In the genomic region with DNA sequence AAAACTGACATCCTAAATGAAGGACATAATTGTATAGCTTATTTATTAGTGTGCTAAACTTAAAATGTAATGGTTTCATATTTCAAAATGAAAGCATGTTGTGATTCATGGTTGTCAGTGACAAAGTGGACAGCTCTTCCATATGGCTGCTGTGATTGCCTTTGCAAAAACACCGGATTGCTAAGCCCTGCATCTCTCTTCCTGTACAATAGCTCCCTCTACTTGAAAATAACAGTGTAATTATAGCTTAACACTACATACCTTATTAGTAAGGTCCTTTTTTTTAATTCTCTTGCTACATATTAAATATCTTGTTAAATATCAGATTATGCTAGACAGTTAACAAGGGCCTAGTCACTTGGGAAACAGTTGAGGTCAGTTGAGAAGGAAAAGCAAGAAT, we compare ENCODE assay signal across 22 mouse cellular contexts.
DNase-seq lines count a peak whose midpoint lies in the region; ATAC-seq and TF ChIP-seq lines count a peak whose summit lies in the region.
"Had no signal": no experiment of that assay in that cellular context is flagged by ENCODE, and none has a peak within 500 bp of the region (broad histone marks: within the 10 kb centered on the region; RNA-seq: fewer than 3 reads in every experiment).

No protein-coding gene starts in this region.

- peak; percentile 8 for TF ChIP-seq RAD21 in CH12.LX (IDR thresholded peaks at IDR 0.05; ENCODE audit: low read depth, low read length)

- H3K4me3 ChIP-seq in heart, adult 2 months = no peak overlapping the region
- no peak overlapping the region for H3K4me3 ChIP-seq in heart, embryonic 12.5 days
- H3K4me3 ChIP-seq in left cerebral cortex, adult 2 months = no peak overlapping the region
- H3K4me3 ChIP-seq in CH12.LX (replicated peaks in 1 of 3; ENCODE audit: low read depth in 2 of 3, low read length in 2 of 3, poor library complexity in 1 of 3) = no peak overlapping the region
- H3K4me3 ChIP-seq: embryonic facial prominence, embryonic 13.5 days; heart, embryonic 15.5 days; hindbrain, embryonic 12.5 days; limb, embryonic 10.5 days; liver, embryonic 12.5 days; megakaryocyte, embryonic 14.5 days; neural tube, embryonic 13.5 days had no signal

- no peaks in the 10 kb centered on the region for H3K36me3 ChIP-seq in heart, adult 2 months (ENCODE audit: control insufficient read depth, insufficient read depth, low read length)
- H3K36me3 ChIP-seq in heart, embryonic 12.5 days = no peaks in the 10 kb centered on the region
- no peaks in the 10 kb centered on the region for H3K36me3 ChIP-seq in CH12.LX (replicated peaks in 1 of 2; ENCODE audit: control insufficient read depth in 1 of 2, insufficient read depth in 1 of 2, low read length in 1 of 2)
- H3K36me3 ChIP-seq: embryonic facial prominence, embryonic 13.5 days; G1E; heart, embryonic 15.5 days; hindbrain, embryonic 12.5 days; limb, embryonic 10.5 days; liver, embryonic 12.5 days; neural tube, embryonic 13.5 days had no signal

- no peak overlapping the region for H3K4me2 ChIP-seq in heart, embryonic 12.5 days
- no peak overlapping the region for H3K4me2 ChIP-seq in CH12.LX (ENCODE audit: insufficient read depth, low read depth, poor library complexity, severe bottlenecking)
- H3K4me2 ChIP-seq: embryonic facial prominence, embryonic 13.5 days; heart, embryonic 15.5 days; hindbrain, embryonic 12.5 days; liver, embryonic 12.5 days; neural tube, embryonic 13.5 days had no signal

- H3K9me3 ChIP-seq in heart, embryonic 12.5 days (replicated peaks) = no peaks in the 10 kb centered on the region
- H3K9me3 ChIP-seq in CH12.LX (replicated peaks; ENCODE audit: low read length) = no peaks in the 10 kb centered on the region
- H3K9me3 ChIP-seq: embryonic facial prominence, embryonic 13.5 days; heart, embryonic 15.5 days; hindbrain, embryonic 12.5 days; limb, embryonic 10.5 days; liver, embryonic 12.5 days; megakaryocyte, embryonic 14.5 days; neural tube, embryonic 13.5 days had no signal

- WGBS in heart, adult 2 months = 30% methylated on average over 1 of the region's 1 CpGs
- 57% methylated on average over 1 of the region's 1 CpGs for WGBS in heart, embryonic 12.5 days

- H3K79me2 ChIP-seq in heart, adult 2 months (replicated peaks; ENCODE audit: control insufficient read depth, insufficient read depth, low read length) = no peaks in the 10 kb centered on the region
- no peaks in the 10 kb centered on the region for H3K79me2 ChIP-seq in CH12.LX (replicated peaks; ENCODE audit: control insufficient read depth, extremely low read depth, insufficient read depth, poor library complexity, severe bottlenecking)

- TF ChIP-seq EP300 in heart, adult 2 months (IDR thresholded peaks at IDR 0.05; ENCODE audit: insufficient read depth, low read depth, low read length) = no peak
- no peak for TF ChIP-seq EP300 in CH12.LX (IDR thresholded peaks at IDR 0.05; ENCODE audit: low read length)

- dilution Hi-C loops in CH12.LX (cut with MboI; ENCODE audit: extremely low pct_ligation_motif_present, extremely low pct_unique_long_range_greater_than_20kb, low sequenced_read_pairs) = no loop called here

- H3K27ac ChIP-seq in heart, adult 2 months = no peak overlapping the region
- no peak overlapping the region for H3K27ac ChIP-seq in heart, embryonic 12.5 days (ENCODE audit: poor library complexity, severe bottlenecking)
- no peak overlapping the region for H3K27ac ChIP-seq in left cerebral cortex, adult 2 months
- H3K27ac ChIP-seq in CH12.LX (ENCODE audit: insufficient read depth, low read depth) = no peak overlapping the region
- H3K27ac ChIP-seq: embryonic facial prominence, embryonic 13.5 days; heart, embryonic 15.5 days; hindbrain, embryonic 12.5 days; limb, embryonic 10.5 days; liver, embryonic 12.5 days; neural tube, embryonic 13.5 days had no signal

- TF ChIP-seq CTCF in heart, adult 2 months (IDR thresholded peaks at IDR 0.05) = peak; percentile 59
- TF ChIP-seq CTCF in left cerebral cortex, adult 2 months (IDR thresholded peaks at IDR 0.05) = peak; percentile 42
- no peak for TF ChIP-seq CTCF in CH12.LX (conservative IDR thresholded peaks at IDR 0.05 in 1 of 2, IDR thresholded peaks at IDR 0.05 in 1 of 2; ENCODE audit: low read depth in 2 of 2, low read length in 2 of 2)

- H3K27me3 ChIP-seq in heart, adult 2 months (ENCODE audit: control insufficient read depth, insufficient read depth, low read length) = no peaks in the 10 kb centered on the region
- no peaks in the 10 kb centered on the region for H3K27me3 ChIP-seq in heart, embryonic 12.5 days (replicated peaks)
- no peaks in the 10 kb centered on the region for H3K27me3 ChIP-seq in CH12.LX (replicated peaks)
- H3K27me3 ChIP-seq: embryonic facial prominence, embryonic 13.5 days; heart, embryonic 15.5 days; hindbrain, embryonic 12.5 days; liver, embryonic 12.5 days; megakaryocyte, embryonic 14.5 days; neural tube, embryonic 13.5 days had no signal

- TF ChIP-seq POLR2A in heart, adult 2 months (IDR thresholded peaks at IDR 0.05; ENCODE audit: insufficient read depth, low read depth, low read length) = no peak
- no peak for TF ChIP-seq POLR2A in CH12.LX (IDR thresholded peaks at IDR 0.05; ENCODE audit: low read depth, low read length)

- no peak for DNase-seq in heart, adult 2 months
- DNase-seq in left cerebral cortex, adult 2 months (ENCODE audit: extremely low spot score in 1 of 2, low spot score in 2 of 2) = no peak
- no peak for DNase-seq in left cerebral cortex, adult 18-20 months (ENCODE audit: low spot score in 2 of 2)
- DNase-seq in CH12.LX (ENCODE audit: extremely low read depth) = no peak
- peak; percentile 47 for DNase-seq in brain, adult 2 months (ENCODE audit: low read depth, low spot score)
- DNase-seq in embryo, embryonic 11 days = no peak
- DNase-seq in left cerebral cortex, postnatal 36 days (ENCODE audit: low spot score in 2 of 2) = no peak
- DNase-seq: adrenal gland, postnatal 10 days; cerebellum, adult 8-10 months; kidney, adult 8-10 months; kidney, postnatal 36 days; right cerebral cortex, postnatal 14 days; thymus, postnatal 4 days had no signal

- in situ Hi-C loops in CH12.LX (cut with MboI; ENCODE audit: low pct_ligation_motif_present, low pct_unique_long_range_greater_than_20kb, low sequenced_read_pairs) = no loop called here

- intact Hi-C loops in heart, adult 2 months (cut with DNase I) = no loop called here
- intact Hi-C loops in left cerebral cortex, adult 2 months (cut with DNase I) = no loop called here
- intact Hi-C loops in left cerebral cortex, postnatal 36 days (cut with DNase I) = no loop called here

- H3K9ac ChIP-seq in heart, adult 2 months (ENCODE audit: low read depth, low read length) = no peak overlapping the region
- no peak overlapping the region for H3K9ac ChIP-seq in heart, embryonic 12.5 days
- H3K9ac ChIP-seq in CH12.LX (ENCODE audit: insufficient read depth, low read depth) = no peak overlapping the region
- H3K9ac ChIP-seq: embryonic facial prominence, embryonic 13.5 days; heart, embryonic 15.5 days; hindbrain, embryonic 12.5 days; liver, embryonic 12.5 days; neural tube, embryonic 13.5 days had no signal

- H3K4me1 ChIP-seq in heart, adult 2 months (ENCODE audit: control insufficient read depth, insufficient read depth, low read length) = no peaks in the 10 kb centered on the region
- H3K4me1 ChIP-seq in heart, embryonic 12.5 days (replicated peaks) = peaks cover 5% of the 10 kb centered on the region; the same call in 1 of the 2 replicates
- no peaks in the 10 kb centered on the region for H3K4me1 ChIP-seq in CH12.LX (ENCODE audit: control insufficient read depth in 1 of 2, insufficient read depth in 2 of 2)
- H3K4me1 ChIP-seq: hindbrain, embryonic 12.5 days; liver, embryonic 12.5 days; megakaryocyte, embryonic 14.5 days; neural tube, embryonic 13.5 days had no signal

- no peak for ATAC-seq in heart, embryonic 12.5 days (ENCODE audit: insufficient number of reproducible peaks, low FRiP score)
- ATAC-seq: liver, embryonic 12.5 days had no signal

TF ChIP-seq in CH12.LX, 34 proteins besides CTCF, POLR2A, EP300 and RAD21:
- TF ChIP-seq CHD1 (IDR thresholded peaks at IDR 0.05; ENCODE audit: low read depth, low read length) (no peak), IRF4 (IDR thresholded peaks at IDR 0.05; ENCODE audit: low read depth, low read length) (no peak), KAT2A (IDR thresholded peaks at IDR 0.05; ENCODE audit: insufficient replicate concordance, low read length) (no peak), JUN (IDR thresholded peaks at IDR 0.05; ENCODE audit: insufficient read depth, low read depth, low read length) (no peak), UBTF (IDR thresholded peaks at IDR 0.05; ENCODE audit: low read depth, low read length) (no peak), BHLHE40 (IDR thresholded peaks at IDR 0.05; ENCODE audit: low read depth, low read length) (no peak), NELFE (IDR thresholded peaks at IDR 0.05; ENCODE audit: low read depth, low read length) (no peak), MAZ (IDR thresholded peaks at IDR 0.05; ENCODE audit: low read depth, low read length) (no peak), MXI1 (IDR thresholded peaks at IDR 0.05; ENCODE audit: low read depth, low read length) (no peak), ELF1 (IDR thresholded peaks at IDR 0.05; ENCODE audit: low read depth, low read length) (no peak), PAX5 (IDR thresholded peaks at IDR 0.05; ENCODE audit: low read length) (no peak), USF1 (IDR thresholded peaks at IDR 0.05; ENCODE audit: low read depth, low read length) (no peak), USF2 (conservative IDR thresholded peaks at IDR 0.05; ENCODE audit: low read depth, low read length) (no peak), POLR2AphosphoS2 (IDR thresholded peaks at IDR 0.05; ENCODE audit: low read depth, low read length) (no peak), CHD2 (IDR thresholded peaks at IDR 0.05; ENCODE audit: low read length) (no peak), MYC (IDR thresholded peaks at IDR 0.05; ENCODE audit: low read depth, low read length) (no peak), ZMIZ1 (IDR thresholded peaks at IDR 0.05; ENCODE audit: low read depth, low read length) (no peak), MAX (IDR thresholded peaks at IDR 0.05; ENCODE audit: low read length) (no peak), JUND (conservative IDR thresholded peaks at IDR 0.05; ENCODE audit: low read depth, low read length) (no peak)

Comparison
In these comparisons a context has a peak if more than half of its experiments do, and no peak if none do; other contexts are left out.
1. CTCF ChIP-seq: peak in heart, adult 2 months (single experiment) and left cerebral cortex, adult 2 months (single experiment); none in CH12.LX (0 of 2).